Mouse (Mus musculus) kidney, adult 2 months (tissue): ENCODE measurements around the gene Col4a1.

ENCODE experiments used
- CTCF ChIP-seq: fragments of 200-500 bp; conservative IDR thresholded peaks from 2 replicates; pipeline ENCODE4 v1.5.1; 2011; ENCODE audit warnings: low read depth, mild to moderate bottlenecking, control low read depth, low read length, moderate library complexity, mixed read lengths; ENCODE audit not compliant: insufficient read depth, insufficient read length
- POLR2A ChIP-seq: fragments of 200-500 bp; IDR thresholded peaks from one replicate; pipeline ENCODE4 v1.6.1; 2011; ENCODE audit warnings: low read depth, low read length, control low read depth

DNA sequence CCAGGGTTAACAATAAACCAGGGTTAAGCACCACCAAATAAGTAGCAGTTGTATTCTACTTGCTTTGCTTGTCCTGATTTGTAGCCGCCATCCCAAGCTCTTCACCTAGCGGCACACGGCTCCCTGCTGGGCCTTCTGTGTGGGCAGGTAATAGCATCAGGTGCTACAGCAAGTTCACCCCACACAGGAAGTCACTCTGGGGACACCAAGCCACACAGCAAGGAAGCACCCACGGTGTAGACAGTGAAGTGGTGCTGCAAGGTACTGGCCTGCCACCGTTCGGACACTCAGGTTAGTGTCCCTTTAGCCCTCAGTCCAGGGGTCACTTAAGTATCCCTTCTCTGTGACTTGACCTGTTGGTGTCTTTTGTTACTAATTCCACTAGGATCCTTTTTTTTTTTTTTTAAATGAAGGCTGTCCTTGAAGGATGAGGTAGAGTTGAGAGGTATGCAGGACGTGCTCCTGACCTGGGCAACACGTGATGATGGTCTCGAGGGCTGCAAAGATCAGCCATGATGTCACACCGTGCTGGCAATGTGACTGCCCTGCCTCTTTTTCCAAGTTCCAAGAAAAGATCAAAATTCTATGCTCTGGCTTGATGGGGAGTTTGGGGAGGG is 57.6 kb downstream of the Col4a1 start:
- TF ChIP-seq CTCF = no peak
- no peak for TF ChIP-seq POLR2A
